Mouse (Mus musculus) forebrain, embryonic 16.5 days (tissue): Measurements from ENCODE around the gene Rint1. TPM values are rescaled to one million over a fixed set of nuclear protein-coding genes. Genes with fewer than 3 reads are reported as not detected.

Experiments used
- ATAC-seq: fragments of 200-750 bp; cut with Nextera tagmentation; 2 replicates; pipeline ENCODE4 v1.8.0; 2017; ENCODE audit warnings: mild to moderate bottlenecking, moderate library complexity
- H3K27ac ChIP-seq: fragments of 300-500 bp; sonication (generic); 2 replicates; pipeline ENCODE4 v1.5.1; 2014; ENCODE audit warnings: low read length, control low read depth
- H3K27me3 ChIP-seq: fragments of 300-500 bp; sonication (generic); replicated peaks from 2 replicates; pipeline ENCODE4 v1.6.1; 2014; ENCODE audit warnings: low read length; ENCODE audit not compliant: control insufficient read depth, insufficient read depth
- H3K36me3 ChIP-seq: fragments of 300-500 bp; sonication (generic); 2 replicates; pipeline ENCODE4 v1.6.1; 2014; ENCODE audit not compliant: control insufficient read depth, insufficient read depth
- H3K4me1 ChIP-seq: fragments of 300-500 bp; sonication (generic); replicated peaks from 2 replicates; pipeline ENCODE4 v1.6.1; 2014; ENCODE audit warnings: low read length; ENCODE audit not compliant: control insufficient read depth, insufficient read depth
- H3K4me2 ChIP-seq: fragments of 300-500 bp; sonication (generic); 2 replicates; pipeline ENCODE4 v1.6.1; 2014; ENCODE audit warnings: mild to moderate bottlenecking, low read length, control low read depth
- H3K4me3 ChIP-seq: fragments of 300-500 bp; sonication (generic); replicated peaks from 2 replicates; pipeline ENCODE4 v1.5.1; 2014; ENCODE audit warnings: mild to moderate bottlenecking, low read length, control low read depth
- H3K9ac ChIP-seq: fragments of 300-500 bp; sonication (generic); replicated peaks from 2 replicates; pipeline ENCODE4 v1.6.1; 2014; ENCODE audit warnings: low read depth, low read length, control low read depth
- H3K9me3 ChIP-seq: fragments of 300-500 bp; sonication (generic); 2 replicates; pipeline ENCODE4 v1.6.1; 2016; ENCODE audit warnings: low read length; ENCODE audit not compliant: control insufficient read depth
- WGBS: fragments of 180-500 bp; shearing (Covaris S2); extraction: QIAGEN DNeasy Blood & Tissue Kit; methylation state at CpG from one replicate; pipeline ENCODE4 v1.1.7; 2014; 5-methylcytosine and 5-hydroxymethylcytosine counted together
- polyA plus RNA-seq: library from polyadenylated mRNA; unstranded; fragments of >200 nt; fragmentation: Nextera tagmentation; extraction: Ambion mirVana; gene quantifications from 2 replicates; pipeline ENCODE4 v1.2.1, GENCODE M21; 2015

The Rint1 gene
- 23.4 and 28.4 TPM in 2 replicates for polyA plus RNA-seq

DNA sequence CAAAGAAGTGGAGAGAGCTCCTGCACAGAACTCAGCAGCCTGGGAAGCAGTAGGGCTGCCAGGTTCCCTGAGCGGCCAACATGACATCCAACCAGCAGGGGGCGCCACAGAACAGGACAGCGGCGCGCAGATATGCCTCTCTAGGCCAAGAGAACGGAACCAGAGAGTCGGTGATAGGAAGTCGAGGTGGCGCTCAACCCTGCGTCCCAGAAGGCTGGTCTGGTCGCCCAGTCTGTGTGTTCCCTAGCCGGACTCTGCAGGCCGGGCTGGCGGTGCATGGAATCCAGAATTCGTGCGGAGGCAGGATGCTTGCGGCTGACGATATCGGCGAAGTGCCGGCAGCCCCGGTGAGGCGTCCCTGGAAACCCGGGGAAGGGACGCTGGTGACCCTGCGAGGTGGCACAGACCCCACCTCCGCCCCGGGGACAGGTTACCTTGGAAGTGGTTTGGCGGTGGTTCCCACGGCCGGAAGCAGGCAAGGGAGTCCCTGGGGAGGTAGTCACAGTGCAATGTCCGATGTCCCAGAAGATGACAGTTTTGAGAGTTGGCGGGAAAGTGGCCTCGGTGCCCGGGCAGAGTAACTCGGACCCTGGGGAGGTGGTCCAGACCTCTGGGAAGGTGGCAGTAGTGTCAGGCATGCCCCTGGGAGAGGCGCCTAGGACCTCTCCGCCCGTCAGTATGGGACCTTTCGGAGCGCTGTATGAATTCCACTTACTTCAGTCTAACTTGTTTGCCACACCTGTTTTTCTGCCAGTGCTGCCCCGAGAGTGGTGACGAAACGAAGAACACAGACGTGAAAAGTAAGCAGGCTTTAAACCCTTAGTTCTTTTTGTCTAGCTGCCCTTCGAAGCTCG is at the start of gene Rint1:
Gene Rint1 (plus strand): TSS at position 176 of the 854 bp plus-strand sequence.
- peaks cover 12% of the 10 kb centered on the region for H3K4me1 ChIP-seq
- H3K27me3 ChIP-seq, result no peaks in the 10 kb centered on the region
- peak; percentile 83 for ATAC-seq
- H3K27ac ChIP-seq, result peak within 1 kb of the TSS; percentile 56; the same call in 1 of the 2 replicates
- H3K36me3 ChIP-seq, result no peaks in the 10 kb centered on the region
- no peaks in the 10 kb centered on the region for H3K9me3 ChIP-seq
- peak within 1 kb of the TSS; percentile 82 for H3K4me3 ChIP-seq
- WGBS, result 3% methylated on average over 47 of the region's 47 CpGs
- H3K4me2 ChIP-seq, result peak within 1 kb of the TSS; percentile 95
- H3K9ac ChIP-seq, result peak within 1 kb of the TSS; percentile 88

DNA sequence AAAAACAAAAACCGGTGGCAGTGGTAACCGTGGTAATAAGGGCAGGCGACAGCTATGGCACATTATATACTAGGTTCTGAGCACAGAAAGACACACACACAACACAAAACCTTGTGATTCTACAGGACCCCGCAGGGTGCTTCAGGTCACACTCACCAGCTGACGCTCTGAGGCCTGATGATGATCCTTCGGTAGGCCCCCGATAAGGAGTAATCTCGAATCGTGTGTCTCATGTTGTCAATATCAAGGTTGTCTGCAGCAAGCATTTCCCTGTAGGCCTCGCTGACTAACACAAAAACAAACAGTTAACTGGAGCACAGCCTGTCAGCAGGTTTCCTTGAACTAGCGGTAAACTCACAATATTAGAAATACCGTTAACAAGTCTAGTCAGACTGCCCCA is 44.2 kb upstream of the Rint1 start:
- H3K9ac ChIP-seq, result no peak overlapping the region
- no peak overlapping the region for H3K27ac ChIP-seq
- 97% methylated on average over 12 of the region's 12 CpGs for WGBS
- no peak overlapping the region for H3K4me2 ChIP-seq
- peaks cover 5% of the 10 kb centered on the region; the same call in 1 of the 2 replicates for H3K36me3 ChIP-seq
- no peaks in the 10 kb centered on the region for H3K9me3 ChIP-seq
- H3K4me3 ChIP-seq, result no peak overlapping the region
- no peak for ATAC-seq
- H3K4me1 ChIP-seq, result no peaks in the 10 kb centered on the region
- H3K27me3 ChIP-seq, result no peaks in the 10 kb centered on the region

DNA sequence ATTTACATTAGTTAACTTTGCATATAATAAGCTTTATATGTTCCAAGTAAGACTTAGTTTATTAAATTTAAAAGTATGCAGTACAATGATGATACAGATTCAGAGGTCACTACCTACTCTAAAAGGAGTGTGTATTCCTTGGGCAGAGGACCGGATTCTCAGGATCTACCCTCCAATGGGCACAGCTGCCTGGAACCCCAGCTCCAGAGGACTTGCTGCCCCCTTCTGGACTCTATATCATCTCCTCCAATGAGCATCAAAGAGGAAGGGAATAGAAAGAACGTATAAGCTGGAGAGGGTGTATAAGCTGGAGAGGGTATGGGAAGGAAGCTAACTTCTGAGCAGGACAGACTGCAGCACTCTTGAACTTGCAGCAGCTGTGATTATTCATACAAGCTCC is 37.6 kb upstream of the Rint1 start:
- ATAC-seq, result no peak
- no peaks in the 10 kb centered on the region for H3K4me1 ChIP-seq
- H3K36me3 ChIP-seq, result peaks cover 4% of the 10 kb centered on the region; the same call in 1 of the 2 replicates
- H3K9me3 ChIP-seq, result no peaks in the 10 kb centered on the region
- no peak overlapping the region for H3K4me2 ChIP-seq
- H3K9ac ChIP-seq, result no peak overlapping the region
- no peak overlapping the region for H3K27ac ChIP-seq
- 50% methylated on average over 2 of the region's 2 CpGs for WGBS
- H3K4me3 ChIP-seq, result no peak overlapping the region
- no peaks in the 10 kb centered on the region for H3K27me3 ChIP-seq

DNA sequence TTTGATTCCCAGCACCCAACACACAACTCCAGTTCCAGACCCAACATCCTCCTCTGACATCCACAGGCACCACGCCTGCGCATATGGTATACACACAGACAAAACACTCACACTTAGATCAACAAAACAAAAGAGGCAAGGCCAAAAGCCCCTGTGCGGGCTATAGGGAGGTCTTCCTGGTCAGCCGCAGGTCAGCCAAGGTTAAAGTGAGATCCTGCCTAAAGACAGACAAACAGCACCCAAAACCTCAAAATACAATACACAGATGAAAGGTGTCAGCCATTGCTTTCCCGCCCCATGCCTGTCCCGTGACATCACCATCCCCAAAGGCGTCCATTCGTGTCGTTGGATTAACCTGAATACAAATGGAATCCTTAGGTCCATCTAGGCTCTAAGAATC is 31.9 kb upstream of the Rint1 start:
- Histone ChIP-seq H3K27me3 (no peaks in the 10 kb centered on the region), H3K36me3 (peaks cover 10% of the 10 kb centered on the region; the same call in 1 of the 2 replicates), H3K9ac (no peak overlapping the region), H3K4me1 (no peaks in the 10 kb centered on the region), H3K9me3 (no peaks in the 10 kb centered on the region), H3K4me2 (no peak overlapping the region), H3K4me3 (no peak overlapping the region), H3K27ac (no peak overlapping the region)
- ATAC-seq, result no peak
- 97% methylated on average over 9 of the region's 9 CpGs for WGBS

DNA sequence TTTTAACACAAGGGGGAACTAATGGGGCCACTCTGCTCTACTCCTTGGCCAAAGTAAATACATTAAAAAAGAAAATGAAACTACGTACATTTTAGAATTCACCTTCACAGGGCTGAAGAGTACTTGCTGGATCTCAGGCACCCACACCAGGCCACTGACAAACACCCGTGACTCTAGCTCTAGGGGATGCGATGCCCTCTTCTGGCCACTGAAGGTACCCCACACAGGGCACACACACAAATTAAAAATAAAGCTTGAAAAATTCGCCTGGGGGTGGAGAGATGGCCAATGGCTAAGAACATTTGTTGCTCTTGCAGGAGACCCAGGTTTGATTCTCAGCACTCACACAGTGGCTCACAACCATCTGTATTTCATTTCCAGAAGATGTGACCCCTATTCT is 31.1 kb upstream of the Rint1 start:
- no peak overlapping the region for H3K4me2 ChIP-seq
- H3K36me3 ChIP-seq, result peaks cover 9% of the 10 kb centered on the region; the same call in 1 of the 2 replicates
- H3K9me3 ChIP-seq, result no peaks in the 10 kb centered on the region
- WGBS, result 93% methylated on average over 4 of the region's 4 CpGs
- no peak overlapping the region for H3K4me3 ChIP-seq
- no peaks in the 10 kb centered on the region for H3K27me3 ChIP-seq
- H3K4me1 ChIP-seq, result no peaks in the 10 kb centered on the region
- ATAC-seq, result no peak
- no peak overlapping the region for H3K9ac ChIP-seq
- no peak overlapping the region for H3K27ac ChIP-seq

DNA sequence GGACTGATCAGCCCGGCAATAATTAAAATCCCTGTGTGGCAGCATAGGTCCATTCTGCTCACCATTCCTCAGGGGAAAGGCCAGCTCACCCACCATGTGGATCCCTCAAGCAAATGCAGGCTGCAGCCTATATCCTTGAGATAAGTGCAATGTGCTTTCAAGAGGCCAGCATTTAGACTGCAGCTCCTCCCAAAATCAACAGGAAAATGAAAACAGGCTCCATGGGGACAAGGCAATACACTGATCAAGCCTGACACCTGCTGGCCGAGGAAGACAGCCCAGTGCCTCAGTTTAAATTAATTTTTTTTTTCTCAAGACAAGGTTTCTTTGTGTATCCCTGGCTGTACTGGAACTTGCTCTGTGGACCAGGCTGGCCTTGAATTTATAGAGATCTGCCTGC is 28.9 kb upstream of the Rint1 start:
- ATAC-seq, result no peak

DNA sequence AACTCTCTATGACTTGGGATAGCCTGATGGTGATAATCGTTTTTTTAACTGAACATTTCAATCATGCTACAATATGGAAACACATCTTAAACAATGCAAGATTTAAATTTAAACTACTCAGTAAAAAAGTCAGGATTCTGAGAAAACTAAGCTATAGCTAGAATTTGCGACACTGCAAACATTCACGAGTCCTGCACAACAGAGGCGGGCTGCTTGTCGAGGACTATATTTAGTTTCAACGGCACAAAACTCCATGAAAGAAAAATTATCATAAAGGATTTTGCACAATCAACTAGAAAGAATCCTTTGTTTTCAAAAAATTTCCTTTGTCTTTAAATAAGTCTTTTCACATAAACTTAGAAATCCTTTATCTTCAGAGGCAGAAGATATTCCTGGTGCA is 25.0 kb upstream of the Rint1 start:
- 91% methylated on average over 6 of the region's 6 CpGs for WGBS
- Histone ChIP-seq H3K27ac (no peak overlapping the region), H3K9ac (no peak overlapping the region), H3K4me2 (no peak overlapping the region), H3K36me3 (peaks cover 12% of the 10 kb centered on the region; the same call in 1 of the 2 replicates), H3K4me1 (no peaks in the 10 kb centered on the region), H3K27me3 (no peaks in the 10 kb centered on the region), H3K4me3 (no peak overlapping the region), H3K9me3 (no peaks in the 10 kb centered on the region)
- ATAC-seq, result no peak

More for the DNA sequence above, 28.9 kb upstream of the Rint1 start:
- H3K9ac ChIP-seq, result no peak overlapping the region
- no peak overlapping the region for H3K4me2 ChIP-seq
- WGBS, result 57% methylated on average over 2 of the region's 2 CpGs
- no peak overlapping the region for H3K4me3 ChIP-seq
- no peaks in the 10 kb centered on the region for H3K27me3 ChIP-seq
- no peaks in the 10 kb centered on the region for H3K9me3 ChIP-seq
- no peaks in the 10 kb centered on the region for H3K4me1 ChIP-seq
- H3K27ac ChIP-seq, result no peak overlapping the region
- H3K36me3 ChIP-seq, result peaks cover 11% of the 10 kb centered on the region; the same call in 1 of the 2 replicates

DNA sequence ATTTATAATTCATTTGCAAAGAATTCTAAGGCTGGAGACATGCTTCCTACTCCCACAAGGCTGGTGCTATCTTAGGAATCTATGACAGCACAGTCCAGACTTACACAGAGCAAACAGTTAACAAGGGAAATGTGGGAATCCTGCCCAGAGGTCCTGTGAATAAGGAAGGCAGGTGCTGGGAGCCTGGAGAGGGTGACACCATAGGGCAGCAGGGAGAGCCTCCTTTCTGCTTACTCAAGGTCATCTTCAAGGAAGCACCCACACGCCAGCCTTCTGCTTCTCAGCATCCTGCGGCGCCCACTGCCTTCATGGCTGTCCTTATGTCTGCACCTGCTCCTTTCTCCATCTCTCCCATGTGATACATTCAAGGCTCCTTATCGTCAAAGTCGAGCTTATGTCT is 23.0 kb upstream of the Rint1 start:
- WGBS, result 92% methylated on average over 5 of the region's 5 CpGs

DNA sequence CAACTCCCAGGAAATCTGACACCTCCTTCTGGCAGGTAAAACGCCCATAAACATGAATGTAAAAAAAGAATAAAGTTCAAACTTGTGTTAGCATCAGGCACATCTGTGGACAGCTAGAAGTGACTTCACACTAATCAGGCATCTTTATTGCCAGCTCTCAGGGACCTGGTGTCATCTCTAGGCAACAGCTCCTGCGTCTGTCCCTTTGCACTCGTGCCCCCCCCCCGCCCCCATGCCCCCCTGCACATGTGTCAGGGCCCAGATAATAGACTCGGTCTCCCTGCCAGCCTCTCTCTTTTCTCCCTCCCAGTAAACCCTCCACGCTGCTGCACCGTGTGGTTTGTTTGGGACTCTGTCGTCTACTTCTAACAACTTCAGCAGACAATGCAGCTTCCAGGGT is 16.4 kb upstream of the Rint1 start:
- Histone ChIP-seq H3K4me1 (no peaks in the 10 kb centered on the region), H3K27ac (no peak overlapping the region), H3K36me3 (peaks cover 15% of the 10 kb centered on the region; the same call in 1 of the 2 replicates), H3K27me3 (no peaks in the 10 kb centered on the region), H3K9me3 (no peaks in the 10 kb centered on the region), H3K9ac (no peak overlapping the region), H3K4me3 (no peak overlapping the region), H3K4me2 (no peak overlapping the region)
- ATAC-seq, result no peak
- 65% methylated on average over 8 of the region's 8 CpGs for WGBS

More for the DNA sequence above, 23.0 kb upstream of the Rint1 start:
- Histone ChIP-seq H3K27ac (no peak overlapping the region), H3K4me2 (no peak overlapping the region), H3K9ac (no peak overlapping the region), H3K36me3 (peaks cover 16% of the 10 kb centered on the region; the same call in 1 of the 2 replicates), H3K27me3 (no peaks in the 10 kb centered on the region), H3K4me3 (no peak overlapping the region), H3K9me3 (no peaks in the 10 kb centered on the region), H3K4me1 (no peaks in the 10 kb centered on the region)
- ATAC-seq, result no peak
